Mouse (Mus musculus): ENCODE results near the gene Zc3h7b. TPM values are rescaled to one million over a fixed set of nuclear protein-coding genes. Genes with fewer than 3 reads are reported as not detected.
"Not testable (repeated sequence)": the region's sequence is repeated elsewhere in the genome, so short reads cannot be mapped to it uniquely, and the experiment has no call there.

Gene Zc3h7b
- total RNA-seq (2021), result 100 to 1,000 TPM; 154 to 159 TPM
- long read RNA-seq, full-length matches to known transcripts, result 5 of 20 reads
- long read RNA-seq, partial matches to known transcripts, result 12 of 20 reads
- long read RNA-seq, other reads (novel, unspliced or antisense), result 3 of 20 reads

GRCm38 (mm10) chr15:81744992-81745600, at the start of gene Zc3h7b, which contains the start of gene Rangap1:
Zc3h7b (plus strand) TSS chr15:81745057.
Rangap1 (minus strand) TSS chr15:81745530.
- DNase-seq (ENCODE audit: low spot score in 2 of 2), result peak; percentile 56 to 80

- peak in 1 of 2 experiments; percentile 48 for DNase-seq (ENCODE audit: low spot score in 2 of 2)
Observed at GRCm38 (mm10) chr15:81697175-81697574, 47.7 kb upstream of the Zc3h7b start, which contains the start of gene Chadl. Chadl (minus strand) TSS chr15:81697287.

GRCm38 (mm10) chr15:81697847-81698246, 47.0 kb upstream of the Zc3h7b start:
- DNase-seq (ENCODE audit: low spot score in 2 of 2), result peak in 1 of 2 experiments; percentile 42

- DNase-seq (ENCODE audit: low spot score in 2 of 2), result no peak
Observed at GRCm38 (mm10) chr15:81698532-81698931, 46.3 kb upstream of the Zc3h7b start.

GRCm38 (mm10) chr15:81700161-81700560, 44.7 kb upstream of the Zc3h7b start:
- no peak for DNase-seq (ENCODE audit: low spot score in 2 of 2)

- no peak for DNase-seq (ENCODE audit: low spot score in 2 of 2)
Observed at GRCm38 (mm10) chr15:81700601-81701000, 44.3 kb upstream of the Zc3h7b start.

GRCm38 (mm10) chr15:81701350-81701749, 43.5 kb upstream of the Zc3h7b start:
- not testable (repeated sequence) for DNase-seq (ENCODE audit: low spot score in 2 of 2)

- no peak for DNase-seq (ENCODE audit: low spot score in 2 of 2)
Observed at GRCm38 (mm10) chr15:81702306-81703093, 42.4 kb upstream of the Zc3h7b start.

- DNase-seq (ENCODE audit: low spot score in 2 of 2), result no peak
Observed at GRCm38 (mm10) chr15:81703094-81703489, 41.8 kb upstream of the Zc3h7b start.

GRCm38 (mm10) chr15:81708991-81709390, 35.9 kb upstream of the Zc3h7b start:
- DNase-seq (ENCODE audit: low spot score in 2 of 2), result no peak

GRCm38 (mm10) chr15:81709686-81710085, 35.2 kb upstream of the Zc3h7b start:
- no peak for DNase-seq (ENCODE audit: low spot score in 2 of 2)

GRCm38 (mm10) chr15:81710801-81711200, 34.1 kb upstream of the Zc3h7b start:
- DNase-seq (ENCODE audit: low spot score in 2 of 2), result no peak

GRCm38 (mm10) chr15:81713742-81714141, 31.1 kb upstream of the Zc3h7b start:
- DNase-seq (ENCODE audit: low spot score in 2 of 2), result no peak

GRCm38 (mm10) chr15:81718336-81719138, 26.3 kb upstream of the Zc3h7b start:
- peak in 1 of 2 experiments; percentile 46 for DNase-seq (ENCODE audit: low spot score in 2 of 2)

GRCm38 (mm10) chr15:81719139-81719531, 25.7 kb upstream of the Zc3h7b start:
- DNase-seq (ENCODE audit: low spot score in 2 of 2), result no peak

GRCm38 (mm10) chr15:81722361-81722760, 22.5 kb upstream of the Zc3h7b start:
- no peak for DNase-seq (ENCODE audit: low spot score in 2 of 2)

- DNase-seq (ENCODE audit: low spot score in 2 of 2), result no peak
Observed at GRCm38 (mm10) chr15:81723653-81724052, 21.2 kb upstream of the Zc3h7b start.

GRCm38 (mm10) chr15:81725965-81726364, 18.9 kb upstream of the Zc3h7b start:
- DNase-seq (ENCODE audit: low spot score in 2 of 2), result no peak

- peak; percentile 25 to 51 for DNase-seq (ENCODE audit: low spot score in 2 of 2)
Observed at GRCm38 (mm10) chr15:81729241-81729791, 15.5 kb upstream of the Zc3h7b start.

- DNase-seq (ENCODE audit: low spot score in 2 of 2), result peak; percentile 99 to 100
Observed at GRCm38 (mm10) chr15:81729792-81730635, 14.8 kb upstream of the Zc3h7b start.
